Mouse (Mus musculus) liver, postnatal 0 days (tissue): ENCODE data around the gene Nckap1. TPM values are rescaled to one million over a fixed set of nuclear protein-coding genes. Genes with fewer than 3 reads are reported as not detected.

Experiments used
- ATAC-seq: fragments of 200-750 bp; cut with Nextera tagmentation; 2 replicates; pipeline ENCODE4 v1.8.0; 2017; ENCODE audit warnings: mild to moderate bottlenecking, moderate library complexity
- DNase-seq: peaks from one replicate; pipeline ENCODE4 v3.0.0-alpha.2; 2016
- H3K27ac ChIP-seq: fragments of 300-500 bp; sonication (generic); 2 replicates; pipeline ENCODE4 v1.5.1; 2014; ENCODE audit warnings: antibody characterized with exemption, moderate library complexity, mild to moderate bottlenecking, low read depth
- H3K27me3 ChIP-seq: fragments of 300-500 bp; sonication (generic); 2 replicates; pipeline ENCODE4 v1.6.1; 2014; ENCODE audit warnings: low read length, control low read depth, mixed read lengths; ENCODE audit not compliant: insufficient read depth
- H3K36me3 ChIP-seq: fragments of 300-500 bp; sonication (generic); replicated peaks from 2 replicates; pipeline ENCODE4 v1.6.1; 2014; ENCODE audit warnings: mild to moderate bottlenecking, control low read depth, low read length, moderate library complexity, mixed read lengths; ENCODE audit not compliant: insufficient read depth
- H3K4me1 ChIP-seq: fragments of 300-500 bp; sonication (generic); 2 replicates; pipeline ENCODE4 v1.6.1; 2014; ENCODE audit warnings: antibody characterized with exemption, mild to moderate bottlenecking, control low read depth; ENCODE audit not compliant: insufficient read depth
- H3K4me2 ChIP-seq: fragments of 300-500 bp; sonication (generic); 2 replicates; pipeline ENCODE4 v1.6.1; 2014; ENCODE audit warnings: low read depth, mild to moderate bottlenecking, low read length, moderate library complexity, mixed read lengths
- H3K4me3 ChIP-seq: fragments of 300-500 bp; sonication (generic); 2 replicates; pipeline ENCODE4 v1.5.1; 2014; ENCODE audit warnings: low read depth, low read length
- H3K9ac ChIP-seq: fragments of 300-500 bp; sonication (generic); replicated peaks from 2 replicates; pipeline ENCODE4 v1.6.1; 2014; ENCODE audit warnings: mild to moderate bottlenecking, moderate library complexity
- H3K9me3 ChIP-seq: fragments of 300-500 bp; sonication (generic); 2 replicates; pipeline ENCODE4 v1.6.1; 2016; ENCODE audit warnings: mild to moderate bottlenecking, control low read depth, low read length, mixed read lengths
- CTCF ChIP-seq: sonication (generic); IDR thresholded peaks from 2 replicates; pipeline ENCODE4 v1.5.1; 2016; ENCODE audit warnings: antibody characterized with exemption, low read depth
- EP300 ChIP-seq: IDR thresholded peaks from 2 replicates; pipeline ENCODE4 v1.6.1; 2016; ENCODE audit warnings: antibody characterized with exemption, low read depth, mild to moderate bottlenecking
- WGBS: fragments of 180-500 bp; shearing (Covaris S2); extraction: QIAGEN DNeasy Blood & Tissue Kit; methylation state at CpG from one replicate; pipeline ENCODE4 v1.1.7; 2014; ENCODE audit not compliant: insufficient replicate concordance; 5-methylcytosine and 5-hydroxymethylcytosine counted together
- polyA plus RNA-seq: library from polyadenylated mRNA; unstranded; fragments of >200 nt; fragmentation: Nextera tagmentation; extraction: Ambion mirVana; gene quantifications from 2 replicates; pipeline ENCODE4 v1.2.1, GENCODE M21; 2015

Gene Nckap1
- polyA plus RNA-seq, 1 experiment from 2014 or later = 11.5 TPM

GRCm38 (mm10) chr2:80612286-80612685 lies 31.1 kb upstream of the Nckap1 start:
- H3K4me1 ChIP-seq = no peaks in the 10 kb centered on the region; the same call in 1 of the 2 replicates
- H3K36me3 ChIP-seq = no peaks in the 10 kb centered on the region
- H3K9ac ChIP-seq = no peak overlapping the region
- WGBS = 56% methylated on average over 1 of the region's 1 CpGs
- no peak overlapping the region for H3K27ac ChIP-seq
- H3K4me3 ChIP-seq = no peak overlapping the region
- ATAC-seq (no peak), DNase-seq (no peak)
- no peaks in the 10 kb centered on the region for H3K27me3 ChIP-seq
- H3K9me3 ChIP-seq = no peaks in the 10 kb centered on the region
- no peak overlapping the region for H3K4me2 ChIP-seq
- TF ChIP-seq CTCF = no peak
- no peak for TF ChIP-seq EP300

DNA sequence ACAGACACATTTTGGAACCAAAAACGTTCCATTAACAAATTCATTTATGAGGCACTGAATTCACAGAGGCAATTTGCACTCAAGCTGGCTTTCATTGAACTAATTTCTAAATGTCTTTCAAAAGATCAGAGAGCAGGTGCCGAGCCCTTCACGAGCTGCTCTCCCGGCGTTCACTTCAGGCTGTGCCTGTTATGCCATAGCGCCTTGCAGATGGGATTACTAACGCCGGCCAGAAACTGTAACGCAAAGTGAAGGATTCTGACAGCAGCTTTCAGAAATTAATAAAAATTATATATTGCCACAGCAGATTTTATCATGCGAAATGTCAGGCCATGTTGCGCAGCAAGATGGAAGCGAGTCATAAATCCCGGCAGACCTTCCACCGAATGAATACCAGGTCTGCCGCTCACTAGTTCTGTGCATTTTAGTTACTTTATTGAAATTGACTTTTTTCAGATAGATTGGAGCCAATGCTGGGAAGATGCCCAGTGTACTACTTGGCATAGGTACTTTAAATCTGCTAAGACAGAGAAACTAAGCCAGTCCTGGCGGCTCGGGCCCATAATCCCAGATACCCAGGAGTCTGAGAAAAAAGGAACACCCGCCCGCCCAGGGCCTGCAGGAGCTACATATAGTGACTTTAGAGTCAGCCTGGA lies 22.7 kb upstream of the Nckap1 start:
- WGBS = 87% methylated on average over 19 of the region's 19 CpGs
- Histone ChIP-seq H3K9ac (no peak overlapping the region), H3K36me3 (no peaks in the 10 kb centered on the region), H3K4me2 (no peak overlapping the region), H3K4me3 (no peak overlapping the region), H3K27ac (no peak overlapping the region), H3K9me3 (no peaks in the 10 kb centered on the region), H3K27me3 (no peaks in the 10 kb centered on the region), H3K4me1 (no peaks in the 10 kb centered on the region)
- DNase-seq (no peak), ATAC-seq (no peak)
- no peak for TF ChIP-seq EP300
- TF ChIP-seq CTCF = no peak

GRCm38 (mm10) chr2:80602756-80603155 lies 21.6 kb upstream of the Nckap1 start:
- Histone ChIP-seq H3K9ac (no peak overlapping the region), H3K36me3 (no peaks in the 10 kb centered on the region), H3K4me2 (no peak overlapping the region), H3K27ac (no peak overlapping the region), H3K27me3 (no peaks in the 10 kb centered on the region), H3K4me3 (no peak overlapping the region), H3K9me3 (no peaks in the 10 kb centered on the region), H3K4me1 (no peaks in the 10 kb centered on the region)
- ATAC-seq (no peak), DNase-seq (no peak)
- no peak for TF ChIP-seq EP300
- no peak for TF ChIP-seq CTCF
- 93% methylated on average over 13 of the region's 13 CpGs for WGBS

DNA sequence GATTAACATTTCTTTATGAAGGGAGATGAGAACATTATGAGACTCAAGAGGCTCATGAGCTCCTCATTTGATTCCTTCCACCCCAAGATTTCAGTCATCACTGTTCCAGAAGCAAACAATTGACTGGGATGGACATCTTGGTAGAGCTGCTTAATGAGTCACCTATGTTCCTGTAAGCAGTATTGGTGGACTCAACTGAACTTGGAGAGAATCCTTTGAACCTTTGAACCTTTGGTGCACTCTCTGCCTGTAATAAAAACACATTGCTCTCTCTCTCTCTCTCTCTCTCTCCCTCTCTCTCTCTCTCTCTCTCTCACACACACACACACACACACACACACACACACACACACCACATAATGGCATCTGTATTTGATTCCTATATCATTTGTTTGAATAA lies 19.4 kb upstream of the Nckap1 start:
- Histone ChIP-seq H3K36me3 (no peaks in the 10 kb centered on the region), H3K9me3 (no peaks in the 10 kb centered on the region), H3K4me2 (no peak overlapping the region), H3K27me3 (no peaks in the 10 kb centered on the region), H3K27ac (no peak overlapping the region), H3K4me1 (no peaks in the 10 kb centered on the region), H3K4me3 (no peak overlapping the region), H3K9ac (no peak overlapping the region)
- ATAC-seq (no peak), DNase-seq (no peak)
- no peak for TF ChIP-seq EP300
- no peak for TF ChIP-seq CTCF

DNA sequence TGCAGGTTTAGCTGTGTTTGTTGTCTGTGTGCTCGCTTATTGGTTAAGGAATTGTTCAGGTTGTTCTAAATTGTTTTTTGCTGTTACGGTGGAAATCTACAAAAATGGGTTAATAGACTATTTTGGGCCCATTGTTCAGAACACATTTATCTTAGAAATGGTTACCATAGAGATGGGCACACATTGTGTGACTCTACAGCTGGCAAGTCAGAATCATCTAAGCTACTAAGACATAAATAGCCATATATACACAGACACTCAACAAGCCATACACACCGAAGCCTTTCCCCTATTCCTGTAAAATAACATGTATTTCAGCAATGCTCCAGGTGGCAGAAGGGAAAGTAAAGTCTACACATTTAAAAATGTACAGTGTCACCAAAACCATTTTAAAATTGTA lies 18.7 kb upstream of the Nckap1 start:
- Histone ChIP-seq H3K4me3 (no peak overlapping the region), H3K27ac (no peak overlapping the region), H3K36me3 (no peaks in the 10 kb centered on the region), H3K9me3 (no peaks in the 10 kb centered on the region), H3K4me1 (no peaks in the 10 kb centered on the region), H3K9ac (no peak overlapping the region), H3K4me2 (no peak overlapping the region), H3K27me3 (no peaks in the 10 kb centered on the region)
- TF ChIP-seq EP300 (no peak), CTCF (no peak)
- DNase-seq (no peak), ATAC-seq (no peak)
- WGBS = 73% methylated on average over 3 of the region's 3 CpGs

- H3K4me3 ChIP-seq = no peak overlapping the region
- DNase-seq (no peak), ATAC-seq (no peak)
- 62% methylated on average over 5 of the region's 5 CpGs for WGBS
- H3K27me3 ChIP-seq = 0 out of 2 replicates have a peak, but pooled peaks cover 3% of the 10 kb centered on the region
- H3K9ac ChIP-seq = no peak overlapping the region
- TF ChIP-seq EP300 = no peak
- TF ChIP-seq CTCF = no peak
- H3K4me1 ChIP-seq = no peaks in the 10 kb centered on the region
- H3K27ac ChIP-seq = no peak overlapping the region
- H3K36me3 ChIP-seq = no peaks in the 10 kb centered on the region
- H3K4me2 ChIP-seq = no peak overlapping the region
- no peaks in the 10 kb centered on the region for H3K9me3 ChIP-seq
Measured at GRCm38 (mm10) chr2:80596960-80597359, 15.8 kb upstream of the Nckap1 start.
